Mouse (Mus musculus): ENCODE measurements around the gene Wwtr1. TPM values are rescaled to one million over a fixed set of nuclear protein-coding genes. Genes with fewer than 3 reads are reported as not detected.

Wwtr1 gene
- polyA plus RNA-seq, 1 experiment from 2014 or later: 11.2 TPM

DNA sequence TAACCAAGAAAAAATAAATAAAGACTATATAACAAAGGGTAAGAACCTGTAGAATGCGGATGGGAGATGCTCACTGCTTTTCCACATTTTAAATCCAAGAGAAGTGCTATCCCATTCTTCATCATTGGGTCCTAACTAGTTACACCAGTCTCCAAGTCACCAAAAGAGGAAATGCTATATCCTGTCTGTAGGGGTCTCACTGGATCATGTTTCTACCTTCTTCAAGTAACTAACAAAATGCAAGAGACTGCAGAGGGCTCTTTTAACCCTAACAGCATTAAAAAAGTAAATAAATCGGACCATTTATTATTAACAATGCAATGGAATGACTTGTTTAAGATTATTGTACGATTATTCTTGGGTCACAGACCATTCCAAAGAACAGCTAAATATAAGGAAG lies 109.4 kb downstream of the Wwtr1 start:
- Histone ChIP-seq H3K4me3 (ENCODE audit: low read depth, low read length) (no peak overlapping the region), H3K4me2 (no peak overlapping the region), H3K9ac (ENCODE audit: low read length) (no peak overlapping the region), H3K27ac (ENCODE audit: low read depth, low read length) (no peak overlapping the region), H3K4me1 (ENCODE audit: control insufficient read depth, insufficient read depth, low read length) (peaks cover 7% of the 10 kb centered on the region), H3K36me3 (ENCODE audit: control insufficient read depth, insufficient read depth, low read length) (no peaks in the 10 kb centered on the region), H3K9me3 (ENCODE audit: control insufficient read depth, low read length) (no peaks in the 10 kb centered on the region), H3K27me3 (ENCODE audit: control insufficient read depth, insufficient read depth, low read length) (no peaks in the 10 kb centered on the region)
- ATAC-seq (ENCODE audit: low FRiP score) (no peak), DNase-seq (ENCODE audit: low spot score, missing footprints) (no peak)
- 79% methylated on average over 3 of the region's 3 CpGs for WGBS

DNA sequence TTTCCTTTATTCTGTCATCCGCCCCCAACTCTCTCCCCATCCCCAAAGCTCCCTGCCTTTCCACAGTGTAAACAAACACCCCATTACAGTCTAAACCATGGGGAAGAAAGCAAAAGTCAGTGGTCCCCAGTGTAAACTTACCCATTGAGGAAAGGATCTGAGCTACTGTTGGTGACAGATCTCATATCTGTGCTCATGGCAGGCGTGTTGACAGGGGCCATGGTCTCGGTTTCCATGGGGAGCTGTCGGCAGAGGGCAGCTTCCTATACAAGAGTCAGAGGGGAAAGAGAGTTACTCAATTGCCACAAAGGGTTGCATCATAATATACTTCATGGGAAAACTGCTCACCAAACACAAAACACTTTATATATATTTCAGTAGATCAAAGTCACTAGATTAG lies 112.4 kb downstream of the Wwtr1 start:
- no peak for DNase-seq (ENCODE audit: low spot score, missing footprints)
- 84% methylated on average over 4 of the region's 4 CpGs for WGBS
- no peaks in the 10 kb centered on the region for H3K36me3 ChIP-seq (ENCODE audit: control insufficient read depth, insufficient read depth, low read length)
- H3K27ac ChIP-seq (ENCODE audit: low read depth, low read length): no peak overlapping the region
- no peaks in the 10 kb centered on the region for H3K9me3 ChIP-seq (ENCODE audit: control insufficient read depth, low read length)
- ATAC-seq (ENCODE audit: low FRiP score): no peak
- H3K4me2 ChIP-seq: no peak overlapping the region
- H3K9ac ChIP-seq (ENCODE audit: low read length): no peak overlapping the region
- H3K4me3 ChIP-seq (ENCODE audit: low read depth, low read length): no peak overlapping the region
- H3K27me3 ChIP-seq (ENCODE audit: control insufficient read depth, insufficient read depth, low read length): no peaks in the 10 kb centered on the region
- no peaks in the 10 kb centered on the region for H3K4me1 ChIP-seq (ENCODE audit: control insufficient read depth, insufficient read depth, low read length)

DNA sequence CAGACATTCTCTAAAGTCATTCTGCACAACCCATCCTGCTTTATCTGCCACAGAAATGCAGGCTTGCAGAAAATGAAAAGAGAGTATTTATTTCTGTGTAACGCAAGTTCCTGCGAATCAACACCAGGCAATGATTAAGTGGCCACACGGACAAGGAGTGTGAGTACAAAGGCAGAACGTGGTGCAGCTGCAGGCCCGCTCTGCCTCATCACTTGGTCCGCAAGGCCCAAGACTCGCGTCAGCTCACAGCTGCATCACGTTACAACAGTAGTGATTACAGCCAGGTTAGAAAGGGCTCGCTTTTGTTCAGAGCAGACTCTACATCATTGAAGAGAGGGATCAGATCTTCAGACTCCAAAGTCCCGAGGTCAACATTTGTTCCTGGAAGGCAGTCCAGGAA lies 117.1 kb downstream of the Wwtr1 start:
- H3K4me3 ChIP-seq (ENCODE audit: low read depth, low read length): no peak overlapping the region
- H3K27ac ChIP-seq (ENCODE audit: low read depth, low read length): no peak overlapping the region
- 85% methylated on average over 11 of the region's 11 CpGs for WGBS
- DNase-seq (ENCODE audit: low spot score, missing footprints) (no peak), ATAC-seq (ENCODE audit: low FRiP score) (no peak)
- H3K4me2 ChIP-seq: no peak overlapping the region
- H3K4me1 ChIP-seq (ENCODE audit: control insufficient read depth, insufficient read depth, low read length): no peaks in the 10 kb centered on the region
- no peaks in the 10 kb centered on the region for H3K9me3 ChIP-seq (ENCODE audit: control insufficient read depth, low read length)
- no peaks in the 10 kb centered on the region for H3K36me3 ChIP-seq (ENCODE audit: control insufficient read depth, insufficient read depth, low read length)
- H3K27me3 ChIP-seq (ENCODE audit: control insufficient read depth, insufficient read depth, low read length): no peaks in the 10 kb centered on the region
- H3K9ac ChIP-seq (ENCODE audit: low read length): no peak overlapping the region

DNA sequence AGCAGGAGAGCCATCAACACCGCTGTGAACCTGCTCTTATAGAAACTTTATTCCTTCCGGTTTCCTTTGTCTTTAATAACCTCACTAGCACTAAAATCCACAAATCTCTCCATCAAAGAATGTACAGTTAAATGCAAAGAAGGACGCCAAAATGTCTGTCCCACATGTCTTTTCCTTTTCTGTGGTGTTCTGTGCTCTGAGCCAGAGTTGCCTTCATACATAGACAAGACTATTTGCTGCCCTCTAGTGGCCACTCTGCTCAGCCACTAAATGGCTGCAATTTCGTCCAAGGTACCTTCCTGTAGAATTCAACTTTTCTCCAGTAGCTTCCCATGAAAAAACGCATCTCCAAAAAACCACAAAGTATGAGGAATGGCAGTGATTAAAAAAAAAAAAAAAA lies 127.3 kb downstream of the Wwtr1 start:
- no peaks in the 10 kb centered on the region for H3K27me3 ChIP-seq (ENCODE audit: control insufficient read depth, insufficient read depth, low read length)
- peak; percentile 62; the same call in 1 of the 2 replicates for ATAC-seq (ENCODE audit: low FRiP score)
- WGBS: 39% methylated on average over 5 of the region's 5 CpGs
- H3K9ac ChIP-seq (ENCODE audit: low read length): no peak overlapping the region
- H3K27ac ChIP-seq (ENCODE audit: low read depth, low read length): no peak overlapping the region
- no peaks in the 10 kb centered on the region for H3K9me3 ChIP-seq (ENCODE audit: control insufficient read depth, low read length)
- no peaks in the 10 kb centered on the region for H3K4me1 ChIP-seq (ENCODE audit: control insufficient read depth, insufficient read depth, low read length)
- H3K36me3 ChIP-seq (ENCODE audit: control insufficient read depth, insufficient read depth, low read length): no peaks in the 10 kb centered on the region
- DNase-seq (ENCODE audit: low spot score, missing footprints): peak; percentile 97
- H3K4me2 ChIP-seq: no peak overlapping the region
- no peak overlapping the region for H3K4me3 ChIP-seq (ENCODE audit: low read depth, low read length)

DNA sequence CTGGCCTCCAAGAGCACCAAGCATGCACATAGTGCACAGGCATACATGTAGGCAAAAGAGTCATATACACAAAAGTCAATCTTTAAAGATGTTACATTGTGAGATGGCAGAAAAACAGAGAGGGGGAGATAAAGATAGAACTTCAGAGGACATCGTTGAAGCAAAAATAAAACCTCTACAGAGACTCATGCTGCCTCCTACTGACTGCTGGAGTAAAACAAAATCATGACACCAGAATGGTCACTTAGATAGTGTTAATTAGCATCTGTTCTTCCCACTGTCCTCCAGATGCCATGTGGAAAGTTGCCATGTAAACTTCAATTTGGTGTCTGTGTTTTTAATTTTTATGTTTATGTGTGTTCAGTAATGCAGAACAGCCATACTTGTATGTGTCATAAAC lies 127.8 kb downstream of the Wwtr1 start:
- Histone ChIP-seq H3K9ac (ENCODE audit: low read length) (no peak overlapping the region), H3K36me3 (ENCODE audit: control insufficient read depth, insufficient read depth, low read length) (no peaks in the 10 kb centered on the region), H3K4me3 (ENCODE audit: low read depth, low read length) (no peak overlapping the region), H3K4me1 (ENCODE audit: control insufficient read depth, insufficient read depth, low read length) (no peaks in the 10 kb centered on the region), H3K27ac (ENCODE audit: low read depth, low read length) (no peak overlapping the region), H3K4me2 (no peak overlapping the region), H3K9me3 (ENCODE audit: control insufficient read depth, low read length) (no peaks in the 10 kb centered on the region), H3K27me3 (ENCODE audit: control insufficient read depth, insufficient read depth, low read length) (no peaks in the 10 kb centered on the region)
- WGBS: 58% methylated on average over 1 of the region's 1 CpGs
- no peak for DNase-seq (ENCODE audit: low spot score, missing footprints)
- ATAC-seq (ENCODE audit: low FRiP score): no peak

DNA sequence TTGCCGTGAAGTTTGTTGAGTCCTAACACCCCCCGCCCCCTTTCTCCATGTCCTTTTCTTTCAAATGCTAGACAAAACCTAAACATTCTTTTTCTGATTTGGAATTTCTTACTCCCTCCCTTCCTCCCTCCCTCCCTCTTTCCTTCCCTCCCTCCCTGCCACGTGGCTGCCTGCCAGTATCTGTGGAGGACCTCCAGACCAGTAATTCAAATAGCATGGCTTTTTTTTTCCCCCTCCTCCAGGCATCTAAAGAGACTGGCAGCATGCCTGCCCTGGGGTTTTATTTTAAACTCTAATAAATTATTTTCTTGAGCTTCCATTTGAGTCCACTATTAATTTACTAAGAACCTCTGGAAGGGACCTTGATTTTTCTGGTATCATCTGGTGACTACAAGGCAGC lies 130.0 kb downstream of the Wwtr1 start:
- H3K27me3 ChIP-seq (ENCODE audit: control insufficient read depth, insufficient read depth, low read length): no peaks in the 10 kb centered on the region
- H3K9ac ChIP-seq (ENCODE audit: low read length): no peak overlapping the region
- ATAC-seq (ENCODE audit: low FRiP score) (no peak), DNase-seq (ENCODE audit: low spot score, missing footprints) (peak; percentile 26)
- 62% methylated on average over 3 of the region's 3 CpGs for WGBS
- H3K36me3 ChIP-seq (ENCODE audit: control insufficient read depth, insufficient read depth, low read length): no peaks in the 10 kb centered on the region
- no peaks in the 10 kb centered on the region for H3K9me3 ChIP-seq (ENCODE audit: control insufficient read depth, low read length)
- no peak overlapping the region for H3K4me2 ChIP-seq
- H3K27ac ChIP-seq (ENCODE audit: low read depth, low read length): no peak overlapping the region
- no peak overlapping the region for H3K4me3 ChIP-seq (ENCODE audit: low read depth, low read length)
- H3K4me1 ChIP-seq (ENCODE audit: control insufficient read depth, insufficient read depth, low read length): no peaks in the 10 kb centered on the region

DNA sequence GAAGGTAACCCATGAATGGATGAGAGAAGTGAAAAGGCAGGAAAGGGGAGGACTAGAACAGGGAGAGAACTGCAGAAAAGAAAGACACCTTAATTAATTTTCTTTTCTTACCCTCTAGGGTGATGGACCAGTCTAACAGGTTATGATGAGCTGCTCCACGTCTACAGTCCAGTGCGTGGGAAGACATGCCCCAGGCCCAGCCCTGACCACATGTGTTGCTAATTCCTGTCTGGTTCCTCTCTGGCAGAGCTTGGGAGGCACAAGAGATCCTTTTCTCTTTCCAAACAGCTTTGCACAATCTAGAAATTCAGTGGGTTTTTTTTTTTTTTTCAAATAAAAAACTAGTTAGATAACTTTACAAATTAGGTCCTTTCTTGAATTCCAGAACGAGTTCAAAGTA lies 134.8 kb downstream of the Wwtr1 start:
- Histone ChIP-seq H3K36me3 (ENCODE audit: control insufficient read depth, insufficient read depth, low read length) (no peaks in the 10 kb centered on the region), H3K4me1 (ENCODE audit: control insufficient read depth, insufficient read depth, low read length) (no peaks in the 10 kb centered on the region), H3K4me2 (no peak overlapping the region), H3K27me3 (ENCODE audit: control insufficient read depth, insufficient read depth, low read length) (no peaks in the 10 kb centered on the region), H3K4me3 (ENCODE audit: low read depth, low read length) (no peak overlapping the region), H3K9me3 (ENCODE audit: control insufficient read depth, low read length) (no peaks in the 10 kb centered on the region), H3K9ac (ENCODE audit: low read length) (no peak overlapping the region), H3K27ac (ENCODE audit: low read depth, low read length) (no peak overlapping the region)
- ATAC-seq (ENCODE audit: low FRiP score) (no peak), DNase-seq (ENCODE audit: low spot score, missing footprints) (no peak)
- WGBS: 77% methylated on average over 3 of the region's 3 CpGs

DNA sequence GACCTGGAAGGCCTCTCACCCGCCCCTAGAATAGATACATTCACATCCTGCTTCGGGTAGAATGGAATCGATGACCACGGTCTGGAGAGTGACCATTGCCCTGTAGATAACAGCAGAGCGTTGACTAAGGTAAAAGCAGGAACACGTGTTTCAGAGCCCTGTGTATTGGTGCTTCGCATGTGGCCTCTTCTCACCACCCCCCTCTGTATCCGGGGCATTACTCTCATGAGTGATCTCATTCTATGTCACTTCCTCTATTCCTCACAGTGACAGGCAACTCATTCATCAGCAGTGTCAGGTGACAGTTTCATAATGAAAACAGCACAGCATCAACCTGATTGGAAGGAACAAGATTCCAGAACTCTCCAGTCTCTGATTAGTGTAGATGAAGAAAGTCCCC lies 140.3 kb downstream of the Wwtr1 start:
- Histone ChIP-seq H3K27me3 (ENCODE audit: control insufficient read depth, insufficient read depth, low read length) (no peaks in the 10 kb centered on the region), H3K4me3 (ENCODE audit: low read depth, low read length) (no peak overlapping the region), H3K9ac (ENCODE audit: low read length) (no peak overlapping the region), H3K36me3 (ENCODE audit: control insufficient read depth, insufficient read depth, low read length) (no peaks in the 10 kb centered on the region), H3K4me1 (ENCODE audit: control insufficient read depth, insufficient read depth, low read length) (no peaks in the 10 kb centered on the region), H3K9me3 (ENCODE audit: control insufficient read depth, low read length) (no peaks in the 10 kb centered on the region), H3K27ac (ENCODE audit: low read depth, low read length) (no peak overlapping the region), H3K4me2 (no peak overlapping the region)
- ATAC-seq (ENCODE audit: low FRiP score) (no peak), DNase-seq (ENCODE audit: low spot score, missing footprints) (no peak)
- WGBS: 77% methylated on average over 8 of the region's 8 CpGs

DNA sequence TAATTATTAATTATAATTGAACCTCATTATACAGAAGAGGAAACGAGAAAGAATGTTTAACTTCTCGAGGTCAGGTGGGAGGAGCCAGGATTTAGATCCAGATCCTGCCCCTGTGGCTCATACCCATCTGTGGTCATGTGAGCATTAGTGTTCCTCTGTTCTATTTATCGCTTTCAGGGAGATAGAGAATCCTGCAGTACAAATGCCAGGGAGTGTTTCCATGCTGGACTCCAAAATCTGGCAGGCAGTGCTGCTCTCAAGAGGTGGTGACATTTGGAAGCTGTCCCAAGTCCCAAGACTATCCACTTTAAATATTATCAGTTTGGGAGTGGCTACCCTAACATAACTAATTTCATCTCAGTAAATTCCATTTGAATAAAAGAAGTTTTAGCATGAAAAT lies 144.0 kb downstream of the Wwtr1 start:
- no peak overlapping the region for H3K9ac ChIP-seq (ENCODE audit: low read length)
- WGBS: 74% methylated on average over 3 of the region's 3 CpGs
- H3K4me3 ChIP-seq (ENCODE audit: low read depth, low read length): no peak overlapping the region
- no peaks in the 10 kb centered on the region for H3K4me1 ChIP-seq (ENCODE audit: control insufficient read depth, insufficient read depth, low read length)
- H3K4me2 ChIP-seq: no peak overlapping the region
- ATAC-seq (ENCODE audit: low FRiP score) (no peak), DNase-seq (ENCODE audit: low spot score, missing footprints) (no peak)
- H3K36me3 ChIP-seq (ENCODE audit: control insufficient read depth, insufficient read depth, low read length): no peaks in the 10 kb centered on the region
- no peak overlapping the region for H3K27ac ChIP-seq (ENCODE audit: low read depth, low read length)
- H3K9me3 ChIP-seq (ENCODE audit: control insufficient read depth, low read length): no peaks in the 10 kb centered on the region
- H3K27me3 ChIP-seq (ENCODE audit: control insufficient read depth, insufficient read depth, low read length): no peaks in the 10 kb centered on the region

DNA sequence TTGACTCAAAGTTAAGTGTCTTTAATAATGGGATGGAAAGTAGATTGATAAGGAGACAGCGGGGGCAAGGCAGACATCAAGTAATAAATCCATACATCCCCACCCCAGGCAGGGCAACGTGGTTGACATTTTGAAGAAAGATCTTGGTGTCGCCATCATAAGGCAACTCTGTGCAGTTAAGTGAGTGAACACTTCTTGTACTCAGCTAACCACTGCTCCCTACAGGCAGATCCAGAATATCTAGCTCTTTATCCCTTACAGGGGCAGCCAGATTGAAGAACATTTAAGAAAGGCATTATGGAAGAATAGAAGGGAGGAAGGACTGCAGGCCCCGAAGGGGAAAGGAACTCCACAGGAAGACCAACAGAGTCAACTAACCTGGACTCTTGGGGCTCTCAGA lies 146.2 kb downstream of the Wwtr1 start:
- DNase-seq (ENCODE audit: low spot score, missing footprints) (no peak), ATAC-seq (ENCODE audit: low FRiP score) (no peak)
- no peaks in the 10 kb centered on the region for H3K36me3 ChIP-seq (ENCODE audit: control insufficient read depth, insufficient read depth, low read length)
- 73% methylated on average over 4 of the region's 4 CpGs for WGBS
- no peaks in the 10 kb centered on the region for H3K9me3 ChIP-seq (ENCODE audit: control insufficient read depth, low read length)
- H3K27me3 ChIP-seq (ENCODE audit: control insufficient read depth, insufficient read depth, low read length): no peaks in the 10 kb centered on the region
- no peaks in the 10 kb centered on the region for H3K4me1 ChIP-seq (ENCODE audit: control insufficient read depth, insufficient read depth, low read length)
- H3K27ac ChIP-seq (ENCODE audit: low read depth, low read length): no peak overlapping the region
- no peak overlapping the region for H3K9ac ChIP-seq (ENCODE audit: low read length)
- no peak overlapping the region for H3K4me2 ChIP-seq
- H3K4me3 ChIP-seq (ENCODE audit: low read depth, low read length): no peak overlapping the region
